Mouse (Mus musculus) central nervous system, embryonic 11.5 days (tissue): ENCODE measurements around the gene Gphb5. TPM values are rescaled to one million over a fixed set of nuclear protein-coding genes. Genes with fewer than 3 reads are reported as not detected.

Source experiments
- polyA plus RNA-seq: library from polyadenylated mRNA; depleted of rRNA; stranded (reverse); fragments of >200 nt; gene quantifications from 2 replicates; pipeline ENCODE4 v1.2.3, GENCODE M21; 2012; rRNA removed

Gene Gphb5
- polyA plus RNA-seq = not detected in 2 replicates

DNA sequence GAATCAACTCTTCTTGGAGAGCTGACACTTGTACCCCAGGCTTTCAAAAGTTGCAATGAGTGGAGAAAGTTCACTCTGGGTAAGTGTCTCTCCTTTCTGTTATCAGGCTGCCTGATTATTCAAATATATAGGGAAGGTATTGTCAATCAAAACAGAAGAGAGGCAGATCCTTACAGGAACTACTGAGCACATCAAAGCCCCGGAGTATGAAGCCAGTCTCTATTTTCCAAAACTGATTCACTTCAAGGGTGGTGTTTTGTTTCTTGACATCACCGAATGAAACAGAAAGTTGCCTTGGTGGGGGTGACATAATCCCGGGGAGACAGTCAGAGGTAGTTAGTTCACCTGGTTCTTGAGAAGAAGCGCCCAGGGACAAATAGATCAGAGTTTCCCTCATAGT, at the start of gene Gphb5:
Gene Gphb5 (minus strand): TSS at position 101 of the 400 bp plus-strand sequence.

Other genes with a start within 250 kb of the Gphb5 start
- gene Kcnh5, start 239.4 kb downstream of the Gphb5 start, polyA plus RNA-seq = 0.20 and 0.30 TPM in 2 replicates
- 25.6 and 28.6 TPM in 2 replicates for gene Rhoj, start 108.5 kb downstream of the Gphb5 start, polyA plus RNA-seq
- gene Ppp2r5e, start 179.5 kb upstream of the Gphb5 start, polyA plus RNA-seq = 34.8 and 39.2 TPM in 2 replicates